Mouse (Mus musculus) adrenal gland, postnatal 10 days (tissue): ENCODE measurements around the gene Spata3. TPM values are rescaled to one million over a fixed set of nuclear protein-coding genes. Genes with fewer than 3 reads are reported as not detected.
A peak's percentile ranks its signal among the peaks of the same experiment; 100 is the strongest.
"Not testable (repeated sequence)": the region's sequence is repeated elsewhere in the genome, so short reads cannot be mapped to it uniquely, and the experiment has no call there.

ENCODE experiments used
- DNase-seq: peaks from one replicate; pipeline ENCODE4 v3.0.0; 2021; ENCODE audit warnings: mixed read lengths
- long read RNA-seq, 2 experiments: library from polyadenylated mRNA; stranded (forward); transcript quantifications; one replicate each; pipeline ENCODE4 v2.0.0; 2021
- total RNA-seq, 2 experiments: library from RNA; stranded (reverse); gene quantifications; 2 replicates each; pipeline ENCODE4 v1.2.3; 2021

The Spata3 gene
- total RNA-seq, result not detected
- long read RNA-seq, experiment 1, result 0 reads
- long read RNA-seq, experiment 2, result 0 reads

GRCm38 (mm10) chr1:86016516-86016915 is at the start of gene Spata3:
Gene Spata3 (plus strand): TSS chr1:86016816.
- DNase-seq, result no peak

GRCm38 (mm10) chr1:85969081-85969480 is 47.5 kb upstream of the Spata3 start:
- no peak for DNase-seq

GRCm38 (mm10) chr1:85969519-85969918 is 47.1 kb upstream of the Spata3 start:
- DNase-seq, result no peak

GRCm38 (mm10) chr1:85971070-85971469 is 45.5 kb upstream of the Spata3 start:
- no peak for DNase-seq

- DNase-seq, result no peak
Measured at GRCm38 (mm10) chr1:85972341-85972740, 44.3 kb upstream of the Spata3 start.

- no peak for DNase-seq
Measured at GRCm38 (mm10) chr1:85973468-85973877, 43.1 kb upstream of the Spata3 start.

GRCm38 (mm10) chr1:85977709-85978108 is 38.9 kb upstream of the Spata3 start:
- DNase-seq, result peak; percentile 66

- DNase-seq, result peak; percentile 80
Measured at GRCm38 (mm10) chr1:85981738-85982357, 34.8 kb upstream of the Spata3 start.

GRCm38 (mm10) chr1:85985784-85986183 is 30.8 kb upstream of the Spata3 start:
- no peak for DNase-seq

- DNase-seq, result no peak
Measured at GRCm38 (mm10) chr1:85988351-85988750, 28.3 kb upstream of the Spata3 start.

GRCm38 (mm10) chr1:85988882-85989281 is 27.7 kb upstream of the Spata3 start:
- not testable (repeated sequence) for DNase-seq

GRCm38 (mm10) chr1:85992175-85992574 is 24.4 kb upstream of the Spata3 start:
- no peak for DNase-seq

GRCm38 (mm10) chr1:85993541-85993940 is 23.1 kb upstream of the Spata3 start:
- DNase-seq, result no peak

GRCm38 (mm10) chr1:85997221-85997620 is 19.4 kb upstream of the Spata3 start:
- no peak for DNase-seq

- no peak for DNase-seq
Measured at GRCm38 (mm10) chr1:85998012-85998411, 18.6 kb upstream of the Spata3 start.

- DNase-seq, result no peak
Measured at GRCm38 (mm10) chr1:85999853-86000570, 16.6 kb upstream of the Spata3 start.

- DNase-seq, result no peak
Measured at GRCm38 (mm10) chr1:86005540-86005939, 11.1 kb upstream of the Spata3 start.

- no peak for DNase-seq
Measured at GRCm38 (mm10) chr1:86006040-86006439, 10.6 kb upstream of the Spata3 start.

GRCm38 (mm10) chr1:86007778-86008177 is 8.8 kb upstream of the Spata3 start:
- peak; percentile 96 for DNase-seq

- DNase-seq, result not testable (repeated sequence)
Measured at GRCm38 (mm10) chr1:86015758-86016157, 858 bp upstream of the Spata3 start.

- peak; percentile 62 for DNase-seq
Measured at GRCm38 (mm10) chr1:86018235-86019055, 1.8 kb downstream of the Spata3 start.

GRCm38 (mm10) chr1:86021365-86021989 is 4.9 kb downstream of the Spata3 start:
- DNase-seq, result no peak
